9 mouse cellular contexts compared by ENCODE assay signal in the genomic region with DNA sequence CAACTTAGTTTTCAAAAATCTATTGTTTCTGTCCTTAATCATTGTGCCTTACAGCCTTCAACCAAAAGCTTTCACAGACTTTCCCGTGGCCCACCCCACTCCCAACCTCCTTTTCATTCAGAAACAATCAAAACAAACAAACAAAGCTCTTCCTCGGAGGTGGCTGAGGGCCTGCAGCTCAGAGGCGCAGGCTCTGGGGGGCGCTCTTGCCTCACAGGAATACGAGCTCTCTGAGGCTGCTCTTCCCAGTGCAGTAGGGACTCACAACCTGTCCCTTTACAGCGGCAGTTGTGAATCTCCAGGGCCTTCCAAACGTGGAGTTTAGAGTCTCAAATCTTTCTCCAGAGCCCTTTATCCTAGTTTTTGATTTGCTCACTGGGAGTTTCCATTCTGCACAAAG.
A peak's percentile ranks its signal among the peaks of the same experiment; 100 is the strongest.
DNase-seq lines count a peak whose midpoint lies in the region; ATAC-seq and TF ChIP-seq lines count a peak whose summit lies in the region.
"Had no signal": no experiment of that assay in that cellular context is flagged by ENCODE, and none has a peak within 500 bp of the region (broad histone marks: within the 10 kb centered on the region; RNA-seq: fewer than 3 reads in every experiment).

No protein-coding gene starts in this region.

- H3K9me3 ChIP-seq in E14TG2a.4 (ENCODE audit: low read length), result no peaks in the 10 kb centered on the region
- no peaks in the 10 kb centered on the region for H3K9me3 ChIP-seq in embryonic facial prominence, embryonic 14.5 days (ENCODE audit: control insufficient read depth, low read length)
- no peaks in the 10 kb centered on the region for H3K9me3 ChIP-seq in lung, postnatal 0 days (ENCODE audit: low read length)
- H3K9me3 ChIP-seq: heart, embryonic 15.5 days had no signal

- H3K4me3 ChIP-seq in E14TG2a.4 (replicated peaks; ENCODE audit: low read length), result no peak overlapping the region
- H3K4me3 ChIP-seq in embryonic facial prominence, embryonic 14.5 days (ENCODE audit: low read depth, low read length), result no peak overlapping the region
- no peak overlapping the region for H3K4me3 ChIP-seq in lung, postnatal 0 days (ENCODE audit: low read depth, low read length)
- H3K4me3 ChIP-seq: heart, embryonic 15.5 days had no signal

- TF ChIP-seq EP300 in lung, postnatal 0 days (IDR thresholded peaks at IDR 0.05), result no peak

- no peak overlapping the region for H3K9ac ChIP-seq in embryonic facial prominence, embryonic 14.5 days (ENCODE audit: low read depth, low read length)
- no peak overlapping the region for H3K9ac ChIP-seq in lung, postnatal 0 days (replicated peaks; ENCODE audit: low read depth)
- H3K9ac ChIP-seq: heart, embryonic 15.5 days had no signal

- H3K4me1 ChIP-seq in E14TG2a.4 (replicated peaks; ENCODE audit: low read depth, low read length), result peaks cover 34% of the 10 kb centered on the region
- H3K4me1 ChIP-seq in embryonic facial prominence, embryonic 14.5 days (ENCODE audit: control insufficient read depth, insufficient read depth, low read length), result peaks cover 18% of the 10 kb centered on the region
- H3K4me1 ChIP-seq in lung, postnatal 0 days (ENCODE audit: insufficient read depth, low read depth, low read length), result 0 out of 2 replicates have a peak, but pooled peaks cover 3% of the 10 kb centered on the region

- H3K36me3 ChIP-seq in E14TG2a.4 (ENCODE audit: insufficient read depth, low read length), result no peaks in the 10 kb centered on the region
- no peaks in the 10 kb centered on the region for H3K36me3 ChIP-seq in embryonic facial prominence, embryonic 14.5 days (ENCODE audit: control insufficient read depth, insufficient read depth, low read length)
- H3K36me3 ChIP-seq in lung, postnatal 0 days (ENCODE audit: insufficient read depth, low read length), result no peaks in the 10 kb centered on the region
- H3K36me3 ChIP-seq: heart, embryonic 15.5 days had no signal

- H3K27ac ChIP-seq in embryonic facial prominence, embryonic 14.5 days (replicated peaks; ENCODE audit: low read depth, low read length), result no peak overlapping the region
- no peak overlapping the region for H3K27ac ChIP-seq in lung, postnatal 0 days (ENCODE audit: low read length)
- H3K27ac ChIP-seq: heart, embryonic 15.5 days had no signal

- no peak overlapping the region for H3K4me2 ChIP-seq in embryonic facial prominence, embryonic 14.5 days (ENCODE audit: low read depth, low read length)
- H3K4me2 ChIP-seq in lung, postnatal 0 days (replicated peaks; ENCODE audit: low read depth, low read length), result no peak overlapping the region
- H3K4me2 ChIP-seq: heart, embryonic 15.5 days had no signal

- peak; percentile 79 for ATAC-seq in embryonic facial prominence, embryonic 14.5 days (ENCODE audit: low read depth)
- peak; percentile 70 for ATAC-seq in lung, postnatal 0 days

- WGBS in embryonic facial prominence, embryonic 14.5 days, result 13% methylated on average over 7 of the region's 7 CpGs
- WGBS in lung, postnatal 0 days, result 12% methylated on average over 7 of the region's 7 CpGs

- DNase-seq in adrenal gland, postnatal 4 days (ENCODE audit: low spot score in 2 of 2), result peak; percentile 35 to 48
- peak; percentile 80 for DNase-seq in embryonic facial prominence, embryonic 14.5 days (ENCODE audit: low spot score)
- peak; percentile 80 for DNase-seq in heart, postnatal 4 days
- DNase-seq in layer of hippocampus, adult 18-20 months (ENCODE audit: low spot score in 2 of 2), result peak; percentile 42 to 86
- peak; percentile 74 for DNase-seq in lung, postnatal 0 days (ENCODE audit: low spot score)
- peak; percentile 74 for DNase-seq in ovary, postnatal 36 days (ENCODE audit: low spot score)
- peak; percentile 81 to 82 for DNase-seq in thymus, postnatal 36 days

- peak; percentile 80 for TF ChIP-seq CTCF in E14TG2a.4 (conservative IDR thresholded peaks at IDR 0.05; ENCODE audit: low read length)
- peak; percentile 94 for TF ChIP-seq CTCF in lung, postnatal 0 days (IDR thresholded peaks at IDR 0.05)

- no peaks in the 10 kb centered on the region for H3K27me3 ChIP-seq in E14TG2a.4 (ENCODE audit: insufficient read depth, low read length)
- no peaks in the 10 kb centered on the region for H3K27me3 ChIP-seq in embryonic facial prominence, embryonic 14.5 days (replicated peaks; ENCODE audit: control insufficient read depth, insufficient read depth, low read length)
- no peaks in the 10 kb centered on the region for H3K27me3 ChIP-seq in lung, postnatal 0 days (replicated peaks; ENCODE audit: insufficient read depth, low read length)
- H3K27me3 ChIP-seq: heart, embryonic 15.5 days had no signal
